ENCODE assay signal across 9 mouse cellular contexts in genomic region chr12:85869423-85869822, GRCm38 (mm10). TPM values are rescaled to one million over a fixed set of nuclear protein-coding genes. Genes with fewer than 3 reads are reported as not detected.
DNase-seq lines count a peak whose midpoint lies in the region; ATAC-seq and TF ChIP-seq lines count a peak whose summit lies in the region.
"Had no signal": no experiment of that assay in that cellular context is flagged by ENCODE, and none has a peak within 500 bp of the region (broad histone marks: within the 10 kb centered on the region; RNA-seq: fewer than 3 reads in every experiment).

No protein-coding gene starts in this region.

- no peak overlapping the region for H3K9ac ChIP-seq in neural tube, embryonic 15.5 days (replicated peaks)

- DNase-seq in frontal cortex, postnatal 25 days (ENCODE audit: low spot score in 2 of 2), result no peak
- DNase-seq in cerebellum, adult 11-12 months, result peak; percentile 84
- peak; percentile 60 to 78 for DNase-seq in gastrocnemius, adult 8-10 months (ENCODE audit: low spot score in 2 of 2)
- peak; percentile 45 for DNase-seq in left cerebral cortex, adult 11 months (ENCODE audit: low spot score)
- no peak for DNase-seq in B cell, adult 2 months

- H3K27ac ChIP-seq in neural tube, embryonic 15.5 days (replicated peaks), result no peak overlapping the region

- no peaks in the 10 kb centered on the region for H3K79me2 ChIP-seq in myocyte (ENCODE audit: control insufficient read depth, insufficient read depth)

- no peak overlapping the region for H3ac ChIP-seq in myocyte (ENCODE audit: control insufficient read depth, insufficient read length)

- H3K4me2 ChIP-seq in myocyte (ENCODE audit: low read depth), result peak overlapping the region; percentile 59
- no peak overlapping the region for H3K4me2 ChIP-seq in neural tube, embryonic 15.5 days

- TF ChIP-seq POLR2A in myocyte (IDR thresholded peaks at IDR 0.05; ENCODE audit: insufficient read length, low read depth), result no peak

- WGBS in neural tube, embryonic 15.5 days, result 70% methylated on average over 6 of the region's 6 CpGs

- H3K4me1 ChIP-seq in neural tube, embryonic 15.5 days, result no peaks in the 10 kb centered on the region

- H3K9me3 ChIP-seq in neural tube, embryonic 15.5 days (replicated peaks), result no peaks in the 10 kb centered on the region

- ATAC-seq in frontal cortex, adult (ENCODE audit: low TSS enrichment), result peak; percentile 89
- no peak for ATAC-seq in neural tube, embryonic 15.5 days (ENCODE audit: low FRiP score)

- H3K36me3 ChIP-seq in myocyte (ENCODE audit: control insufficient read depth, insufficient read depth), result peaks cover 5% of the 10 kb centered on the region
- 0 out of 2 replicates have a peak, but pooled peaks cover 2% of the 10 kb centered on the region for H3K36me3 ChIP-seq in neural tube, embryonic 15.5 days

- H3K4me3 ChIP-seq in myocyte, result no peak overlapping the region
- H3K4me3 ChIP-seq in neural tube, embryonic 15.5 days (replicated peaks), result no peak overlapping the region

- H3K27me3 ChIP-seq in myocyte (ENCODE audit: control insufficient read depth, insufficient read depth, insufficient read length), result no peaks in the 10 kb centered on the region
- H3K27me3 ChIP-seq in neural tube, embryonic 15.5 days (replicated peaks), result no peaks in the 10 kb centered on the region
- H3K27me3 ChIP-seq: CH12.LX had no signal

TF ChIP-seq in myocyte, 11 proteins besides CTCF, POLR2A, EP300 and RAD21:
- TF ChIP-seq MYOD1 (IDR thresholded peaks at IDR 0.05; ENCODE audit: control insufficient read depth in 1 of 3, insufficient read length in 2 of 3, low read depth in 2 of 3) (peak; percentile 82 to 90 (median 86)), POLR2AphosphoS2 (IDR thresholded peaks at IDR 0.05; ENCODE audit: insufficient read length, low read depth) (no peak), REST (IDR thresholded peaks at IDR 0.05; ENCODE audit: insufficient read depth, insufficient read length) (no peak), SRF (IDR thresholded peaks at IDR 0.05; ENCODE audit: control insufficient read depth, insufficient read length, low read depth) (no peak), TCF12 (IDR thresholded peaks at IDR 0.05; ENCODE audit: insufficient read depth, poor library complexity, severe bottlenecking) (peak; percentile 27), USF1 (IDR thresholded peaks at IDR 0.05; ENCODE audit: low read depth) (no peak), CEBPB (IDR thresholded peaks at IDR 0.05; ENCODE audit: insufficient read depth, poor library complexity, severe bottlenecking) (no peak), TCF3 (IDR thresholded peaks at IDR 0.05; ENCODE audit: insufficient read length, low read depth) (no peak), E2F4 (IDR thresholded peaks at IDR 0.05; ENCODE audit: insufficient read depth) (no peak), MYOG (IDR thresholded peaks at IDR 0.05; ENCODE audit: control insufficient read depth in 1 of 3, insufficient read depth in 1 of 3, insufficient read length in 2 of 3, low read depth in 2 of 3) (peak in 1 of 3 experiments; percentile 66), MAX (IDR thresholded peaks at IDR 0.05; ENCODE audit: low read depth) (no peak)

RNA-seq across cellular contexts. Expression of gene Ttll5, which starts 45.0 kb away (rescaled TPM):
- 1 to 10 TPM; 4.6 to 6.3 (median 5.7) TPM for total RNA-seq in gastrocnemius, adult 8-10 months (2022)
- polyA plus RNA-seq in myocyte (2012; fragmentation: generic; extraction: Trizol), result 36.2 TPM
- polyA plus RNA-seq in neural tube, embryonic 15.5 days (2015; fragmentation: Nextera tagmentation; extraction: Ambion mirVana), result 10.7 and 14.9 TPM in 2 replicates

RNA-seq across cellular contexts. Expression of gene Erg28, which starts 45.1 kb away (rescaled TPM):
- 1 to 10 TPM; 1.5 to 4.5 (median 3.4) TPM for total RNA-seq in gastrocnemius, adult 8-10 months (2022)
- 38.5 TPM for polyA plus RNA-seq in myocyte (2012; fragmentation: generic; extraction: Trizol)
- 109 and 110 TPM in 2 replicates for polyA plus RNA-seq in neural tube, embryonic 15.5 days (2015; fragmentation: Nextera tagmentation; extraction: Ambion mirVana)

Comparison
In these comparisons a context has a peak if more than half of its experiments do, and no peak if none do; other contexts are left out.
1. DNase-seq: peak in cerebellum, adult 11-12 months (single experiment), gastrocnemius, adult 8-10 months (2 of 2) and left cerebral cortex, adult 11 months (single experiment); none in frontal cortex, postnatal 25 days (0 of 2) and B cell, adult 2 months (0 of 2).